10 mouse cellular contexts compared by ENCODE assay signal in genomic region chr15:97787799-97788667, GRCm38 (mm10). TPM values are rescaled to one million over a fixed set of nuclear protein-coding genes. Genes with fewer than 3 reads are reported as not detected.
DNase-seq lines count a peak whose midpoint lies in the region.
"Had no signal": no experiment of that assay in that cellular context is flagged by ENCODE, and none has a peak within 500 bp of the region (broad histone marks: within the 10 kb centered on the region; RNA-seq: fewer than 3 reads in every experiment).

No protein-coding gene starts in this region.

- intact Hi-C loops in left cerebral cortex, postnatal 4 days (cut with DNase I): no loop called here

- DNase-seq in cerebellum, adult 9-11 months: peak; percentile 50
- no peak for DNase-seq in cerebellum, postnatal 36 days
- peak; percentile 37 to 42 for DNase-seq in left cerebral cortex, adult 18-20 months (ENCODE audit: low spot score in 2 of 2)
- no peak for DNase-seq in left cerebral cortex, postnatal 4 days
- DNase-seq in ZHBTc4 (ENCODE audit: low read depth, low spot score) (peak; percentile 87), liver (peak; percentile 39)
- DNase-seq in B cell, adult 2 months: no peak
- DNase-seq in kidney, adult 8-10 months: no peak
- DNase-seq: lung, postnatal 14 days; thymus, postnatal 25 days had no signal

RNA-seq across cellular contexts. Expression of gene Slc48a1, which starts 9.7 kb away (rescaled TPM):
- total RNA-seq in left cerebral cortex, adult 18-20 months (2021): 100 to 1,000 TPM; 154 to 168 TPM
- total RNA-seq in left cerebral cortex, postnatal 4 days (2021): 10 to 100 TPM; 81.8 to 84.6 TPM

RNA-seq across cellular contexts. Expression of gene Rapgef3, which starts 20.3 kb away (rescaled TPM):
- total RNA-seq in left cerebral cortex, adult 18-20 months (2021): 10 to 100 TPM; 42.6 to 44.7 TPM
- total RNA-seq in left cerebral cortex, postnatal 4 days (2021): 10 to 100 TPM; 21.2 to 24.2 TPM

RNA-seq across cellular contexts. Expression of gene Hdac7, which starts 56.3 kb away (rescaled TPM):
- 10 to 100 TPM; 31.5 to 36.1 TPM for total RNA-seq in left cerebral cortex, adult 18-20 months (2021)
- total RNA-seq in left cerebral cortex, postnatal 4 days (2021): 10 to 100 TPM; 41.0 to 41.3 TPM

RNA-seq across cellular contexts. Expression of gene Endou, which starts 56.9 kb away (rescaled TPM):
- total RNA-seq in left cerebral cortex, adult 18-20 months (2021): 1 to 10 TPM; 5.2 to 5.4 TPM
- total RNA-seq in left cerebral cortex, postnatal 4 days (2021): under 1 TPM; 0.16 to 0.18 TPM

Comparison
In these comparisons a context has a peak if more than half of its experiments do, and no peak if none do; other contexts are left out.
1. DNase-seq: peak in cerebellum, adult 9-11 months (single experiment), left cerebral cortex, adult 18-20 months (2 of 2), ZHBTc4 (single experiment) and liver (single experiment); none in cerebellum, postnatal 36 days (0 of 2), left cerebral cortex, postnatal 4 days (single experiment), B cell, adult 2 months (0 of 2) and kidney, adult 8-10 months (0 of 2).